Mouse (Mus musculus) embryo, embryonic 10 days (tissue): Measurements from ENCODE around the gene Tomm7.
"Not testable (repeated sequence)": the region's sequence is repeated elsewhere in the genome, so short reads cannot be mapped to it uniquely, and the experiment has no call there.

Source experiments
- DNase-seq: peaks from one replicate; pipeline ENCODE4 v3.0.0-alpha.2; 2015; ENCODE audit warnings: low spot score

Gene Tomm7

DNA sequence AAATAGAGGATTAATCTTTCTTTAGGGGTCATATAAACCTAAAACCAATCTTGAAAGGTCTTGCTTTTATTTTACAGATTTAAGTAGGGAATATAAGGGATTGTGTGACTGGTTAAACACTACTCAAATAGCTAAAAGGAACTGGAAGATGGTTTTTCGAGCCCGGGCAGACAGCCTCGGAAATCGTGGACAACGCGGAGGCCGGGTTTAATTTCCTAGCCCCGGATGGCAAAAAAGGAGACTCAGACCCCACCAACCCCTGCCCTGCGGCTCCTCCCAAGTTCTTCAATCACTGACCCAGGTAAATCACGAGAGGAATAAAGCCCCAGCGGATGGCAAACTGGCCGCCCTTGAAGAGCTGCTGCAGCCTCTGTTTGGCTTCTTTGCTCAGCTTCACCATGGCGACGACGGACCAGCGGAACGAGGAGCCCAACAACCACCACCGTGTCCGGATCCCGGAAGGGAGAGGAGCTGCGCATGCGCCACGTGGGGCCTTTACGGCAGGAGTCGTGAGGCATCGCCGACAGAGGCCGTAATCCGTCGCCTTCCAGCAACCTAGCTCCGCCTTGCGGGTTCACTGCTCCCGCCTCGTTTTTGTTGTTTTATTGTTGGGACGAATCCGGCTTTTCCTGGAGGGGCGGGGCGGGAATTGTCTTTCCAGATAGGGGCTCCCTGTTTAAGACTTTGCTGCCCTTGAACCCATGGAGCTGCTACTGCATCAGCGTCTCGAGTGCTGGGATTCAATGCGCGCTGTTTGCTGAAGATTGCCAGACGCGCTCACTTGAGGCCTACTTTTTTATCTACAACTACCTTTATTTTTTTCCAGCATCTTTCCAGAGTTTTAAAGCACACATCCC is at the start of gene Tomm7:
Tomm7 (minus strand) TSS at position 488 of the 857 bp plus-strand sequence.
- peak; percentile 99 for DNase-seq

- DNase-seq = no peak
These were observed 49.3 kb upstream of the Tomm7 start for GRCm38 (mm10) chr5:23893156-23893863.

DNA sequence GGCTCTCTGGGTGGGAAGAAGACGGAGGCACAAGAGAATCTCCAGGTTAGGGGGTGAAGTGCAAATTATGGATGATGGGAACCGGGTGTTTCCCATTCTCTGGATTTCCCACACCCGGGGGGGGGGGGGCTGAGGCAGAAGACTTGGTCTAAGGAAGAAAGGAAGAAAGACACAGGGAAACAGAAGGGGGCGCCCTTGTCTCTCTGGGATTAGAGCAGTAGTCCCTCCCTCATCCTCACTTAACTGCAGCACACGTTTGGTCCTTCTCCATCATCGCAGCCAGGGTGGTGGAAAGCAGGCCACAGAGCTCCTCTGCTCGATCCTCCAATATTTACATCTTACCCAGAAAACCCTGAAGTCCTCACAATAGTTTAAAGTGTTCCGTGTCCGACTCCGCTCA is 46.8 kb upstream of the Tomm7 start:
- peak; percentile 56 for DNase-seq

DNA sequence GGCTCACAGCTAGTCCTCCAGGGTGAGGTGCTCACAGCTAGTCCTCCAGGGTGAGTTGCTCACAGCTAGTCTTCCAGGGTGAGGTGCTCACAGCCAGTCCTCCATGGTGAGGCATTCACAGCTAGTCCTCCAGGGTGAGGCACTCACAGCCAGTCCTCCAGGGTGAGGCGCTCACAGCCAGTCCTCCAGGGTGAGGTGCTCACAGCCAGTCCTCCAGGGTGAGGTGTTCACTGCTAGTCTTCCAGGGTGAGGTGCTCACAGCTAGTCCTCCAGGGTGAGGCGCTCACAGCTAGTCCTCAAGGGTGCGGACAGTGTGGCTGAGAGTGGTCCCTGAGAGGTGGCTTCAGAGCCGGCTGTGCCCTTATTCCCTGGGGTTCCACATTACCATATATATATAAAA is 45.5 kb upstream of the Tomm7 start:
- DNase-seq = no peak

DNA sequence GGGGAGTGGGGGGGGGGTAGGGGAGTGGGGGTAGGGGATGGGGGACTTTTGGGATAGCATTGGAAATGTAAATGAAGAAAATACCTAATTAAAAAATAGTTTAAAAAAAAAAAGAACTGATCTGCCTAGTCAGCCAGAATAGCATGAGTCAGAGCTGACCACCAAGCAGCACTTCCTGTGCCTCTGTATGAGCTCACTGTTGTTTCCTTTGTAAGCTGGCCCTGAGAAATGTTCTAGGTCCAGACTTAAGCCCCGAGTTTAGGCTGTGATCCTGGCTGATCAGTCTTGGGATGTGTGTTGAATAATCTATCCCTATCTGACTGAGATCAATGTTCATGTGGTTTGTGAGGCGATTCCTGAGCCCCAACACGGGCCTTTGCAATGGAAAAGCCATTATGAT is 43.1 kb upstream of the Tomm7 start:
- DNase-seq = no peak

DNA sequence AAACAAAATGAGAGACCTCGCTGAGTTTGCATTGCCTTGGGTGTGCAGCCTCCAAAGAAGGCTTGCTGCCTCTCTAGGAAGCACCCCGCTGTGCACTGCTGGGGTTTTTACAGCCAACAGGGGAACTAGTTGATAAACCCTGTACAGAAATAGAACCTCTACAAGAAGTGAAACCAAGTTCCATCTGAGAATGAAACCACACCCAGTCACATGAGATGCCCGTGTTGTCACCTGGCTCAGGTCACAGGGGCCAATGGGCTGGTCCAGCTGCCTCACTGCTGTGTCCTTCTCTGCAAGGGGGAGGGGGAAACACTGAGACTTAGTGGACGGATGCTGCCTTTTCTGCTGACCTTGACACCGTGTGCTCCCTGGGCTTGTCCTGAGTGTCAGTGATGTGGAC is 30.5 kb upstream of the Tomm7 start:
- no peak for DNase-seq

GRCm38 (mm10) chr5:23872586-23872985 is 28.6 kb upstream of the Tomm7 start:
- DNase-seq = no peak

GRCm38 (mm10) chr5:23871323-23871722 is 27.4 kb upstream of the Tomm7 start:
- DNase-seq = not testable (repeated sequence)

DNA sequence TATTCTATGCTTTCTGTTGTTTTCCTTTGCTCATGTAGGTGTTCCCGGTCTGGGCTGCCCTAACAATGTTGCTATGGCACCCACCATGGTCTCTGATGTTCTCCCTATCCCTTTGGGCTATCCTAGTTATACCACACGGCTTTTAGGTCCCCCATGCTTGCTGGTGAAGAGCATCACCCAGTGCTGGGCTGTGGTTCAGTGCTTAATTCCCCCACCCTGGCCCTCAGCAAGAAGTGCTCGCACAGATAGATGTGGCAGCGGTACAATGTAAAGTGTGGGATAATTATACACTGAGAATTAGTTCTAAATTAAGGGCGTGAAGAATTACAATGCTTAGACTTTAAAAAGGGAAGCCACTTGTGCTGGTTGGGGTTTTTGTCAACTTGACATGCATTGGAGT is 22.0 kb upstream of the Tomm7 start:
- no peak for DNase-seq

GRCm38 (mm10) chr5:23864054-23864965 is 20.3 kb upstream of the Tomm7 start:
- no peak for DNase-seq

DNA sequence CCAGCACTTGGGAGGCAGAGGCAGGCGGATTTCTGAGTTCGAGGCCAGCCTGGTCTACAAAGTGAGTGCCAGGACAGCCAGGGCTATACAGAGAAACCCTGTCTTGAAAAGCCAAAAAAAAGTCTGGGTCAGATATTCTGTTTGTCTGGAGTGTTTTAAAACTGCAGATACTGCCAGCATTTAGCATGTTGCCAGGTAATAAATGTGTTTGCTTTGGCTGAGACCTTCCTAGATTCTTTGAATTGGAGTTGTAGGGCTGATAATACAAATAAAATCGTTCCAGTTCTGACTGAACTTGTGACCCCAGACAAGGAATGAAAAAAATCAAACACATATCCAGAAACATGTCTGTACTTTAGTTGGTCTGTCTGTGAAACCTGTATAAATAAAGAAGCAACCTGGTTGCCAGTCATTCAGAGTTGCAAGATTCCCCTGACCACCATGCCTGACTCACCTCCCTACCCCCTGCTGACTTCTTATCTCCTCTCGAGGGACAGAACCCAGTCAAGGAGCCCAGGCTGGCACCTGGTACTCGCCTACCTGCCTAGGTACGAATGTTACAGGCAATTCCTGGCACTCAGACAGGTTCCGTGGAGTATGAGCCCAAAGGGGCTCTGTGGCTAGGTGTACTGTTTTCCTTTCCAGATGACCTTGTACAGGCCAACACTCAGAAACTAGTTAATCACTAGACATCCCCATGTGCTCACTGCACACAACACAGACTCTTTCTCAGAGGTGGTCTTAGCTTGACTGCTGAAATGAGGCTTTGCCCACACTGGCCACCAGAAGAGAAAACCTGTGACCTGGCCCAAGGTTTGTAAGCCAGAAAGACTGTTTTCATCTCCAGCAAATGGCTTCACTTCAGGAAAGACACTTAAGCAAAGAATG is 19.4 kb upstream of the Tomm7 start:
- no peak for DNase-seq

GRCm38 (mm10) chr5:23862291-23862690 is 18.3 kb upstream of the Tomm7 start:
- no peak for DNase-seq

DNA sequence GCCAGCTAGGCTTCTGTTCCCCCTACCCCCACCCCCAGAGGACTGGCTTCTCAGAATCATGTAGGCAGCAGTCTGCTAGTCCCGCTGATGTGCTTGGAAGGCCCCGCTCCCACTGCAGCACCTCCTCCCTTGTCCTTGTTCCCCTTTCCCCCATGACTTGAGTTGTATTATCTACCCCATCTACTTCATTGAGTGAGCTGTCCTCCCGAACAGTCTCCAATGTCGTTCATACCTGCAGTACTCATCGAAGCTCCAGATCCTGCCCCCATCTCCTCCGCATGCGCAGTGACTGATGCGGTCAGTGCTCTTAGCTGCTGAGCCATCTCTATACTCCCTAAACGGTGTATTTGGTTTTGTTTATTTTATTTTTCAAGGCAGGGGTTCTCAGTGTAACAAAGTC is 17.8 kb upstream of the Tomm7 start:
- no peak for DNase-seq

DNA sequence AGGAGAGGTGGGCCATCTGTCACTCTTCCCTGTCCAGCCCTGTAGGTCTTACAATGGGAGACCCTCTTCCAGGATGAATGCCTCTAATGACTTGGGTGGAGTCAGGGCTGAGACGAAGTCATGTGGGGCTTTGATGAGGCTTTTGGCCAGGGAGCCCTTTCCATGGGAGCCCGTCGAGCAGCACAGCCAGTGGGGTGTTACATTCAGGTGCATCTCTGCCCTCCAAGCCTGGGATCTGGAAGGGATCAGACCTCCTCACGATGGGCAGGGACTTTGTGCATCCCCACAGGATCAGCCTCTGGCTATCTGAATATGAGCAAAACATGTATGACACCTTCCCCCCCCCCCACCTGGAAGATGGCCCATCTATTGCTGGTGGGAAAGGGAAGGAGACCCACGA is 15.9 kb upstream of the Tomm7 start:
- DNase-seq = no peak

- no peak for DNase-seq
These were observed 15.2 kb upstream of the Tomm7 start for GRCm38 (mm10) chr5:23859087-23859718.

DNA sequence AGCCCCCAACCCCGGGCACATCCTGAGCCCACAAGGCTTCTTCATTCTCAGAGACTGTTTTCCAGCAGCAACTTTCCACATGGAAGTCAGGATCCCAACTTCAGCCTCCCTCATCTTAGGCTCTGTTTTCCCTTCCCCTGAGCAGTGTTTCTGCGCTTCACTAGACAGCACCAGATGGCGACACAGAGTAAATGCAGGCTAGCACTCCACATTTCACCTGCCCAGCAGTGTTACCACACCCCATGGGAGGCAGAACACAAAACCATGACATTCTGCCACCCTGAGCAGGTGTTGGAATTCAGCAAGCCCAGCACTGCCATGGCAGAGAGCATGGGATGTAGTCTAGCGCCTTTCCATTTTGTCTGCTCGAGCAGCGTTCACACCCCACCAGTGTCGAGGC is 14.7 kb upstream of the Tomm7 start:
- DNase-seq = peak; percentile 42

GRCm38 (mm10) chr5:23858001-23858400 is 14.0 kb upstream of the Tomm7 start:
- DNase-seq = no peak

DNA sequence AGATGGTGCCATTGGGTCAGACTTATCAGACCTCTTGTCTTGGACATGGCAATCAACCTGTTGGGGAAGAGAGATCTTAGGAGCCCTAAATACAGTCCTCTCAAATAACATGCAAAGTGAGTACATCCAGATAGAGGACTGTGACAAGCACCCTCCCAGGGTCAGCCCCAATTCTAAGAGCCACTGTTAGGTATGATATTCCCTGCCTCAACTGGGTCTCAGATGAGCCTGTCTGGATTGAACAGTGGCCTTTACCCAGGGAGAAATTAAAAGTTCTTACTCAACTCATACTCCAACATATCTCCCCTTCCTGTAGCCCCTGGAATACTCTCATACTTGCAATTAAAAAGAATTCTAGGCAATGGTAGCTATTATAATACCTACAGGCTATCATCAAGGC is 13.2 kb upstream of the Tomm7 start:
- no peak for DNase-seq

- DNase-seq = no peak
These were observed 12.2 kb upstream of the Tomm7 start for GRCm38 (mm10) chr5:23856164-23856563.

- DNase-seq = no peak
These were observed 11.5 kb upstream of the Tomm7 start for GRCm38 (mm10) chr5:23855484-23855883.

- not testable (repeated sequence) for DNase-seq
These were observed 9.0 kb upstream of the Tomm7 start for GRCm38 (mm10) chr5:23852916-23853315.
